8 mouse cellular contexts compared by ENCODE assay signal in genomic region chr10:81455181-81455895, GRCm38 (mm10). TPM values are rescaled to one million over a fixed set of nuclear protein-coding genes. Genes with fewer than 3 reads are reported as not detected.
DNase-seq lines count a peak whose midpoint lies in the region; ATAC-seq and TF ChIP-seq lines count a peak whose summit lies in the region.

Gene Nfic (minus strand): TSS chr10:81455635.

- H3K4me1 ChIP-seq in lung, embryonic 14.5 days (ENCODE audit: insufficient read depth) = no peaks in the 10 kb centered on the region
- H3K4me1 ChIP-seq in hindbrain, embryonic 14.5 days (replicated peaks; ENCODE audit: control insufficient read depth, insufficient read depth, low read length) = no peaks in the 10 kb centered on the region
- no peaks in the 10 kb centered on the region; the same call in 1 of the 2 replicates for H3K4me1 ChIP-seq in liver, embryonic 16.5 days (ENCODE audit: control insufficient read depth, low read depth, low read length)

- whole genome bisulfite sequencing in lung, embryonic 14.5 days = 51% methylated on average over 28 of the region's 28 CpGs
- 68% methylated on average over 25 of the region's 28 CpGs for WGBS in hindbrain, embryonic 14.5 days
- 56% methylated on average over 28 of the region's 28 CpGs for WGBS in liver, embryonic 16.5 days (ENCODE audit: insufficient replicate concordance)

- no peak for TF ChIP-seq CTCF in lung, embryonic 14.5 days (IDR thresholded peaks at IDR 0.05; ENCODE audit: low read depth)

- H3K27me3 ChIP-seq in lung, embryonic 14.5 days (ENCODE audit: insufficient read depth, low read length) = peaks cover 88% of the 10 kb centered on the region
- peaks cover 63% of the 10 kb centered on the region for H3K27me3 ChIP-seq in hindbrain, embryonic 14.5 days (ENCODE audit: control insufficient read depth, insufficient read depth, low read length)
- peaks cover 90% of the 10 kb centered on the region for H3K27me3 ChIP-seq in liver, embryonic 16.5 days (ENCODE audit: control insufficient read depth, insufficient read depth, low read depth, low read length)

- H3K9me3 ChIP-seq in lung, embryonic 14.5 days (ENCODE audit: low read depth, low read length) = no peaks in the 10 kb centered on the region
- no peaks in the 10 kb centered on the region for H3K9me3 ChIP-seq in hindbrain, embryonic 14.5 days (ENCODE audit: control insufficient read depth, low read length)
- H3K9me3 ChIP-seq in liver, embryonic 16.5 days (replicated peaks; ENCODE audit: control insufficient read depth, low read length) = no peaks in the 10 kb centered on the region

- no peaks in the 10 kb centered on the region for H3K36me3 ChIP-seq in lung, embryonic 14.5 days (ENCODE audit: insufficient read depth)
- no peaks in the 10 kb centered on the region for H3K36me3 ChIP-seq in hindbrain, embryonic 14.5 days (replicated peaks; ENCODE audit: control insufficient read depth, insufficient read depth)
- no peaks in the 10 kb centered on the region for H3K36me3 ChIP-seq in liver, embryonic 16.5 days (ENCODE audit: control insufficient read depth, insufficient read depth)

- ATAC-seq in lung, embryonic 14.5 days (ENCODE audit: insufficient read depth) = no peak
- no peak for ATAC-seq in hindbrain, embryonic 14.5 days (ENCODE audit: low FRiP score)
- ATAC-seq in liver, embryonic 16.5 days (ENCODE audit: low read depth) = no peak
- ATAC-seq in monocyte, adult 5-6 weeks (replicated peaks; ENCODE audit: insufficient number of reproducible peaks, low FRiP score, low TSS enrichment, poor library complexity, severe bottlenecking) = no peak

- no peak within 1 kb of the TSS for H3K27ac ChIP-seq in lung, embryonic 14.5 days (ENCODE audit: low read depth)
- no peak within 1 kb of the TSS for H3K27ac ChIP-seq in hindbrain, embryonic 14.5 days
- no peak within 1 kb of the TSS for H3K27ac ChIP-seq in liver, embryonic 16.5 days (ENCODE audit: low read length)

- H3K4me2 ChIP-seq in lung, embryonic 14.5 days = no peak within 1 kb of the TSS
- no peak within 1 kb of the TSS for H3K4me2 ChIP-seq in hindbrain, embryonic 14.5 days (replicated peaks)
- H3K4me2 ChIP-seq in liver, embryonic 16.5 days (ENCODE audit: low read depth, low read length) = no peak within 1 kb of the TSS

- no peak for DNase-seq in lung, embryonic 14.5 days
- DNase-seq in lung, postnatal 36 days = no peak
- DNase-seq in adrenal gland, postnatal 4 days (ENCODE audit: low spot score in 2 of 2) = no peak
- DNase-seq in gastrocnemius, adult 8-10 months (ENCODE audit: low spot score in 2 of 2) = no peak
- no peak for DNase-seq in hindbrain, embryonic 14.5 days (ENCODE audit: low spot score)
- DNase-seq in embryo, embryonic 10.5 days (ENCODE audit: low spot score) = no peak

- no peak within 1 kb of the TSS for H3K4me3 ChIP-seq in lung, embryonic 14.5 days (ENCODE audit: low read depth, low read length)
- H3K4me3 ChIP-seq in hindbrain, embryonic 14.5 days (replicated peaks; ENCODE audit: low read length) = no peak within 1 kb of the TSS
- H3K4me3 ChIP-seq in liver, embryonic 16.5 days (ENCODE audit: low read depth, low read length) = no peak within 1 kb of the TSS

- no peak within 1 kb of the TSS for H3K9ac ChIP-seq in lung, embryonic 14.5 days
- no peak within 1 kb of the TSS for H3K9ac ChIP-seq in hindbrain, embryonic 14.5 days
- no peak within 1 kb of the TSS for H3K9ac ChIP-seq in liver, embryonic 16.5 days (ENCODE audit: low read depth, low read length)

RNA-seq across cellular contexts. Expression of gene Nfic, which starts in this region (rescaled TPM):
- polyA plus RNA-seq in lung, embryonic 14.5 days (2014; fragmentation: Nextera tagmentation; extraction: Ambion mirVana) = 86.0 and 86.5 TPM in 2 replicates
- total RNA-seq in adrenal gland, postnatal 4 days (2021) = 100 to 1,000 TPM; 120 to 129 TPM
- 100 to 1,000 TPM; 223 to 267 (median 235) TPM for total RNA-seq in gastrocnemius, adult 8-10 months (2022)
- 17.3 and 25.8 TPM in 2 replicates for polyA plus RNA-seq in hindbrain, embryonic 14.5 days (2014; fragmentation: Nextera tagmentation; extraction: Ambion mirVana)
- polyA plus RNA-seq in liver, embryonic 16.5 days (2015; fragmentation: Nextera tagmentation; extraction: Ambion mirVana) = 10.2 and 12.0 TPM in 2 replicates
- total RNA-seq in monocyte, adult 5-6 weeks (2017) = 4.1 to 7.6 TPM (median 5.1 TPM) in 3 replicates

Comparison
In these comparisons a context has a peak if more than half of its experiments do, and no peak if none do; other contexts are left out.
1. RNA of gene Nfic (total RNA-seq): 223 to 267 TPM in gastrocnemius, adult 8-10 months and 120 to 129 TPM in adrenal gland, postnatal 4 days; 4.1 to 7.6 TPM in monocyte, adult 5-6 weeks; every median in the first group is over 10 times any median in the second.